Mouse (Mus musculus) megakaryocyte-erythroid progenitor cell, adult 5-6 weeks (primary cell): ENCODE data around the gene Krtap28-10. TPM values are rescaled to one million over a fixed set of nuclear protein-coding genes. Genes with fewer than 3 reads are reported as not detected.

Experiments
- ATAC-seq: replicated peaks from 2 replicates; pipeline ENCODE4 v1.8.0; 2016; ENCODE audit warnings: mild to moderate bottlenecking, inconsistent platforms; ENCODE audit not compliant: severe bottlenecking, poor library complexity, low FRiP score, low TSS enrichment
- total RNA-seq, 2 experiments: library from RNA; stranded (forward) in 1 of 2; stranded (reverse) in 1 of 2; fragments of 200-1000, 215-1000 nt in 1 of 2; fragments of >200 nt in 1 of 2; fragmentation: Nextera tagmentation in 1 of 2; gene quantifications; 2 replicates each; pipeline ENCODE4 v1.2.3; 2014 to 2017

The Krtap28-10 gene
- total RNA-seq (2014; fragmentation: Nextera tagmentation) (not detected in 2 replicates), total RNA-seq (2017) (not detected in 2 replicates)

DNA sequence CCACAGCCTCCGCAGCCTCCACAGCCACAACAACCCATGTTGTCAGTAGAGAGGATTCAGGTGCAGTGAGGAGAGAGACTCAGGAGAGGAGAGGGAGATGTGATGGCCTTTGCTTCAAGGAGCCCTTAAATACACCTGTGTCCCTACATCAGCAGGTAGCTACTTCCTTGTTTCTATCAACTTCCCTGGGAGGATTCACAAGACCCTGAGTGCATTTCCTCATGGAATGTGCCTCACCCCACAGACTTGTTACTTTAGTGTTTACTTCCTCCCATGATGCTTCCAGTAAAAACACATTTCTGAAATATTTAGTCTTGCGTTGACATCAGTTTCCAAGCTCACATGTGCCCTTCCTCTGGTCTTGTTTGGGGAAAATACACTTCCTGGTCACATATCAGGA is at the start of gene Krtap28-10:
Gene Krtap28-10 (minus strand): TSS at position 101 of the 400 bp plus-strand sequence.
- ATAC-seq: no peak

DNA sequence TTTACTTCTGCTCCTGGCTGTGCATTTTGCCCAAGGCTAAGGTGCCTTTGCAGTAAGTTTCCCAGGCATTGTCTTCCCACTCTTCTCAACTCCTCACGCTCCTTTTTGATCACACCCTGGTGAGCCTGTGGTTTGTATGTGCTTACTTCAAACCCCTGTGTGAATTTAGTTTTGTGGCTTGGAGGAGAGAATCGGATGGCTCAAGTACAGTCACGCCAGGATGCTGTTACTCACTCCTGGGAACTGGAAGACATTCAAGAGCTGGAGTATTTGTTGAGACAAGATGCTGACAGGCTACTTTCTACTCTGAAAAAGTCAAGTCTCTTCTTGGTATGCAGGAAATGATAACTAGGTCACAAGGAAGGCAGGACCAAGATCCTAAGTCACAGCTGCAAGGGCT is 49.0 kb upstream of the Krtap28-10 start:
- ATAC-seq: no peak

DNA sequence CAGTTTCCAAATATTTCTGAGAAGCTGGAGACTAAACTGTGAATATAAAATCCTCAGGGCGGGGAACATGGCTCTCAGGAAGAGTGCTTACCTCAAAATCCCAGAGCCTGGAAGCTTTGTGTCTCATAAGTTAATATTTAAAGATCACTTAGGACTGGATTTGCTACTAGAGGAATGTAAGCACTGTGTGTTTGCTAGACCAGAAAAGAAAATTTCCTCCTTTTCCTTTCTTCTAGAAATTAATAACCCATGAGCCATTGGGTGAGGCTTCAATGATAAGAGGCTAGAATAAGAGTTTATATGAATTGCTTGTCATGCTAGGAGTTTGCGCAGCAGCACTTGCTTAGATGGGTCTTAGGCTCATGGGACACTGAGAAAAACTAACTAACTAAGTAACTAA is 42.5 kb upstream of the Krtap28-10 start:
- no peak for ATAC-seq

DNA sequence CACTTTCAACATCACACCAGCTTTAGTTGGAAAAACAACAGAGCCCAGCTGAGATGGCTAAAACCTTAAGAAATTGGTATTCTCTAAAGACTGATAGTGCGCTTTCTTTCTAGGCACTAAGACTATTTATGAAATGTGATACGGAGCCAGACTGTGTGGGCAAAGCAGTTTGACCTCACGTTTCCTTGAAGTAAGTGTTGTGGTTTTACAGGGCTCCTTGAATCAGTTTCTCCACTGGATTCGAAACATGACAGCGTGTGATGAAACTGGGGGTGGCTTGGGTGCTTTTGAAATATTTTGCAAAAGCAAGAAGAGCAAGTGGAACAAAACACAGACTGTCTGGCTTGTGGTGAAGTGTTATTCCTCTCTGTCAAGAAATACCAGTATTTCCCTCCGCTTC is 34.7 kb upstream of the Krtap28-10 start:
- no peak for ATAC-seq

DNA sequence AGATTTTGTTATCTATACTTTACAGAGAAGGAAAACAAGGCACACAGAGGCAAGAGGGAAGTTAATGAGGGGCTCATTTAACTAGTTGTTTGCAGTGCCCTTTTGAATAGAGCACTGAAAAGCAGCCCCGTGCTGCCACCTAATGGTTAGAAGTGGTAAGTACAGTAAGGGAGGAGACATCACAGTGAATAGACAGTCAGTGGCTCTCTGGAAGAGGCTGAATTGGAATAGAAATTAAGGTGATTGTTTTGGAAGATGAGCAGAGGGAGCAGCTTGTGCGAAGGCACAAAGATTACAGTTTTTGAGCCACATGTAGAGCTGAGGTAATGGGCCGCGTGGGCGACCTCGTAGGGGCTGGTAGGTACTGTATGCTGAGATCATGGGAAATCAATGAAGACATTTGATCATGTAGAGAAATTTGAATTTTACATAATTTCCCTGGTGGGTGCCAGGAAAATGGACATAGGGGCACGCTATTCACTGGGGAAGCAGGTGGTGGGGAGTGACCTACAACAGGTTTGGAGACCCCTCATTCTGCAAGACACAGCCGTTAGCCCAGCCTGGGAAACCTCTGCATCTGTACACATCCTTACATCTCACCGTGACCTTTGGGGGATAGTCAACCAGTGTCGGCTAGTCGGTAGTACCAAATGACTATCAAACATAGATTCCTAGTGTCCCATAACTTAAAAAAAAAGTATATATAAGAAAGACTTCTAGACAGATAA is 34.1 kb upstream of the Krtap28-10 start:
- ATAC-seq: peak; percentile 90

DNA sequence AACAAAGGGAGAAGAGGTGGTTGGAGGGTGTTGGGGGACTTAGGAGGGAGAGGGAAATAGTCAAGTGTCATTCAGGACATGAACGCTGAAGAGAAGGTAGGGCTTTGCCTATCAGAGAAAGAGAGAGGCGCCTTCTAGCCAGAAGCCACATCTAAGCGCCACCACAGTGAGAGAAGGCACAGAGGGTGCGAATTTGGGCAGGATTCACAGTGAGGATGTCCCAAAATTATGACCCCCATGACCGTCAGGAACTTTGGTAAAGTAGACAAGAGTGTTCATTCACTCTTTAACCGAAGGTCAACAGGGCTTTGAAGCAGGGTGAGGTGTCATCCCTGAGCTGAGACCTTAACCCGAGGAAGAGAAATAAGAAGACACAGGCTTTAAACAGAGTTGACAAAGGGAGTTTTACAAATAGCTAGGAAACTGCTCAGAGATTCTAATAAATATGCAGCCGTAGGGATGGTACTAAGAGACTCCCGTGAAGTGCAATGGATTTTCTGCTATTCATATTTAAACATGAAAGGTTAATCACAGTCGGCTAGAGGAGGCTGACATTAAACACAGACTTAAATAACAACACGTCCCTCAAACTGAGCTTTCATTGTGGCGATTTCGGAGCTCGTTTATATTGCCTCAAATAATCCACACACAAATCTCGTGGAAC is 33.4 kb upstream of the Krtap28-10 start:
- no peak for ATAC-seq

DNA sequence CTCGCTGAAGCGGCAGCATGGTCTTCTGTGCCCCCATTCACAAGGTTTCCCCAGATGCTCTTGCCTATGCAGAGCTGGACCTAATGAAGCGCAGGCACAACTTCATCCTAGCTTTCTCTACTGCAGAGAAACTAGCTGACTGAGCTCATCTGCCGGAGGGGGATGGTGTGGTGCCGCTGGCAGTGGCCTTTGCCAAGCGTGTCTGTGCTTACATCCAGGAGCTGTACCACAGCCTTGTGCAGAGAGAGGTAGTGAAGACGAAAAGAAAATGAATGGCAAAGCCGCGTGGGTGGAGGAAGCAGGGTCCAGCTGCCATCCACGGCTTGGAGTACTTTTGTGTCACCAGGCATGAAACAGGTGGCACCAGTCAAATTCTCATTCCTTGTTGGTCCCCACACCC is 24.9 kb upstream of the Krtap28-10 start:
- ATAC-seq: no peak

DNA sequence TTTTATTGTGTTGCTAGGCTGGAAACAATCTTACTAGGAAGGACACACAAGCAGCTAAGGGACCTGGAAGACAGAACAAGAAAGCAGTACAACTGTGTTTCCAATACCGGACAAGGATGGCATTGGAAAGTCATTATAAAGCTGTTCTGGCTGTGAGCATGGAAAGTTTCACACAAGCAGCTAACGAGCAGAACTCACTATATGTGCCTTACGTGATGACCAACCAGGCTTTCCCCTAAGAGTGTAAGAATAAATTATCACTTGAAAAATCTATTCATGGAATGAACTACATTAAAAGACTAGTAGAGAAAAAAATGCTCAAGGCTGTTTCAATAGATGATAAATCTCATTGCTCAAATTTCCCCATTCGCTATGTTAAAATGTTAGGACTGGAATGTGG is 24.3 kb upstream of the Krtap28-10 start:
- ATAC-seq: no peak

DNA sequence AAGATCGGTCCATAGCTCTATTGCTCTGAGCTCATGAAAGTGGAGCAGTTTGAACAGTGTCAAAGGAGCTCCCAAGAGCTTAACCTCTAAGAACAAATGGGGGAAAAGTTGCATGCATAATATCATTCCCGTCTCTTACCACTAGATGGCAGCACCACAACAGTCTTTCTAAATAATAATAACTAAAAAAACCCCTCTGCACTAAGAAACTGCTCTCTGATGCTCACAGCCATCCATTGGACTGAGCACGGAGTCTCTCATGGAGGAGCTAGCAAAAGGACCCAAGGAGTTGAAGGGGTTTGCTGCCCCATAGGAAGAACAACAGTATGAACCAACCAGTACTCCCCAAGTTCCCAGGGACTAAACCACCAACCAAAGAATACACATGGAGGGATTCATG is 22.6 kb upstream of the Krtap28-10 start:
- ATAC-seq: no peak

DNA sequence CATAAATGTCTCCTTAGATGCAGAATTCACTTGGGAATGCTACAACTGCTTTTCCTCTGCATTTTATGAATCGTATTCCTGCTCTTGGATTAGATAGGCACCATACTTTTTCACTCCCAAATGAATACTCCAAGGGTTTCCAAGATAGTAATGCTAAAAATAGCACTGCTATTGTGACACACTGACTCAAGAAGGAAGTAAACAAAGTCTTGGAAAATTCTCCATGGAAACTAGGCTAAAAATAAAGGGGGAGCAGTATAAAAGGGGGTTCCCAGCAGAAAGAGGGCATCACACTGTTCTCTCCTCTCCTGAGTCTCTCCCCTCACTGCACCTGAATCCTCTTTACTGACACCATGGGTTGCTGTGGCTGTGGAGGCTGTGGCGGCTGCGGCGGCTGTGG is 18.4 kb upstream of the Krtap28-10 start, which contains the start of gene Krtap28-13:
Gene Krtap28-13 (plus strand): TSS at position 288 of the 400 bp plus-strand sequence.
- no peak for ATAC-seq

DNA sequence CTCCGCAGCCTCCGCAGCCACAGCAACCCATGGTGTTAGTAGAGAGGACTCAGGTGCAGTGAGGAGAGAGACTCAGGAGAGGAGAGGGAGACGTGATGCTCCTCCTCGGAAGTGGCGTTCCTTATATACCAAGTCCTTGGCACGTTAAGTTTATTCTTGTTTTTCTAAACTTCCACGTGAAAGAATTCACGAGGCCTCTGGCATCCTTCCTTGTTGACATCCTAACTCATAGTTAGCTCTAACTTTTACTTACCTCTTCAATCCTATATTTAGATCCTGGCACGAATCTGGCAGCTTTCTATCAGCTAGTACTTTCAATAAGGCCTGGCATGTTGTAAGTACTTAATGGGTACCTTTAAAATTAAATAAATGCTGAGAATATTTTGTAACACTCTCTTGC is 17.0 kb upstream of the Krtap28-10 start, which contains the start of gene A030005K14Rik:
Gene A030005K14Rik (minus strand): TSS at position 101 of the 400 bp plus-strand sequence.
- no peak for ATAC-seq

DNA sequence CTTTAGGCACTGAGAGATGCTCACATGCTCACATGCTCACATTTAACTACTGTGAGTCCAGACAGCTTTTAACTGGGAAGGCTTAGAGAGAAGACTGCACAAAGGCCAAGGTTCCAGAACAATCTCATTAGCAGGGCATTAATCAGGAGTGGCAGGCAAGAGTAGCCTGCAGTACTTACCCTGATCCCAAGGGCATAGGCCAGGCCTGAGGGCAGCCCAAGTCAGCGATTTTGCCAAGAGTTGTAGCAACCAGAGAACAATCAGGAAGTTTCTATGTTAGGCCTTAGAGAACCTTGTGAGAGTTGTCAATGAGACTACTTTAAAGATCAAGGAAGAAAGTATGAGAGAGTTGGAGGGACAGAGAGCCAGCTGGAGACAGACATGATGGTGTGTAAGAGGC is 16.2 kb upstream of the Krtap28-10 start:
- ATAC-seq: no peak

DNA sequence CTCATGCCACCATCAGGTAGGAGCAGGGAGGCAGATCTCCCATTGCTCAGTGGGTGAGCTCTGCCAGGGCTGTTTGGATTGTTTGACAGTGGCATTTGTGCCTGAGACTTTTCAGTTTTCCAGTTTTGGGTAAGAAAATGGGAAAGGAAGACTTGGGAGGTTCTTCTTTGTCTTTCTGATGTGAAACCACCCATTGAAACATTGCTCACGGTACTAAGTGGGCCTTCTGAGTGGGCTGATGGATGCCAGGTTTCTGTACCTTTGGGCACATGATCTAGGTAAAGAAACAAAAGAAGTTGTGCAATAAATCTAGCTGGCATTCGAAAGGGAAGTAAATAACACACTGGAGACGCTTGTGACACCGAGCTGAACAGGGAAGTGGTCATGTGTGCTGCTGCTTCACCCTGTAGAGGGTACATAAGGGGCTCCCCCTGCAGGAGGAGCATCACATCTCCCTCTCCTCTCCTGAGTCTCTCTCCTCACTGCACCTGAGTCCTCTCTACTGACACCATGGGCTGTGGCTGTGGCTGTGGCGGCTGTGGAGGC is 2.7 kb upstream of the Krtap28-10 start, which contains the start of gene Gm47969:
Gene Gm47969 (plus strand): TSS at position 51 of the 546 bp plus-strand sequence.
- ATAC-seq: no peak

DNA sequence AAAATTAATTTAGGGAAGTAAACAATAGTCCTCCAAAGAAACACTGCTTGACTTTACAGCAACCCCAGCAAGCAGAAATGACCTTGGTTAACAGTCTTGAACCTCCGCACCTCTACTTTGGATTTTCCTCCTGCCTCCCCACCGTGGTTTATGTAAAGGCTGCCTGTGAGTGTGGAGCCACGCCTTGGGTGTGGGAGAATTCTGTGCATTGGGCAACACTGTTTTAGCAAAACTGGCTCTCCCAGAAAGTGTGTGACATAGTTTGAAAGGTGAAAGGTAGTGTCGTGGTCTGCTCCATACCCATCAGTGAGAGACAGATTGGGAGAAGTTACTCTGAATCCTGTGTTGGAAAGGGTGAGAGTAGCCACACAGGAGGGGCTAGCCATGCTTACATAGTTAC is 3.2 kb downstream of the Krtap28-10 start:
- ATAC-seq: no peak

DNA sequence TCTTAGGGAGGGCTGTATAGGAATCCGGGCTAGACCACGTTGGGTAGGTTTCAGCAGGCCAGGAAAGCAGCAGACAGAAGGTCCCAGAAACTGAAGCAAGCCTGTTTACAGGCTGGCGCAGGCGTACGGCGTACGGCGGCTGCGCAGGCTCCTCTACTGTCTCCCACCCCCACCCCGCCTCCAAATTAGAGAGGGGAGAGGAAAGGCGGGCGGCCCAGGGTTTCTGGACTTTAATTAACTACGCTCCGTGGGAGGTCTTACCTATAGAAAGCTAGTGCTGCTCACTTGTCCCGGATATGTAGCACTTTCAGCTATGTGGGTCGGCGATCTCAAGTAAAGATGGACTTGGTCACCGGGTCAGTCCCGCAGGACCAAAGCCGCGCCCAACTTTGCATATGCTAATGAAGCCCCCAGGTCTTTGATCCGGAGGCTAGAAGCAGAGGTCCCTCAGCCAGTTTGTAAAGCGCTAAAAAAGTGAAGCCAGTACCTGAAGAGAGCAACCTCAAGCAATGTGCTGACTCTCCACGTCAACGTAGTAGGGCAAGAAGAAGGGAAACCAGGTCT is 4.1 kb downstream of the Krtap28-10 start, which contains the start of gene Slc19a3:
Gene Slc19a3 (minus strand): TSS at position 340 of the 564 bp plus-strand sequence.
- peak; percentile 52; the same call in 1 of the 2 replicates for ATAC-seq

DNA sequence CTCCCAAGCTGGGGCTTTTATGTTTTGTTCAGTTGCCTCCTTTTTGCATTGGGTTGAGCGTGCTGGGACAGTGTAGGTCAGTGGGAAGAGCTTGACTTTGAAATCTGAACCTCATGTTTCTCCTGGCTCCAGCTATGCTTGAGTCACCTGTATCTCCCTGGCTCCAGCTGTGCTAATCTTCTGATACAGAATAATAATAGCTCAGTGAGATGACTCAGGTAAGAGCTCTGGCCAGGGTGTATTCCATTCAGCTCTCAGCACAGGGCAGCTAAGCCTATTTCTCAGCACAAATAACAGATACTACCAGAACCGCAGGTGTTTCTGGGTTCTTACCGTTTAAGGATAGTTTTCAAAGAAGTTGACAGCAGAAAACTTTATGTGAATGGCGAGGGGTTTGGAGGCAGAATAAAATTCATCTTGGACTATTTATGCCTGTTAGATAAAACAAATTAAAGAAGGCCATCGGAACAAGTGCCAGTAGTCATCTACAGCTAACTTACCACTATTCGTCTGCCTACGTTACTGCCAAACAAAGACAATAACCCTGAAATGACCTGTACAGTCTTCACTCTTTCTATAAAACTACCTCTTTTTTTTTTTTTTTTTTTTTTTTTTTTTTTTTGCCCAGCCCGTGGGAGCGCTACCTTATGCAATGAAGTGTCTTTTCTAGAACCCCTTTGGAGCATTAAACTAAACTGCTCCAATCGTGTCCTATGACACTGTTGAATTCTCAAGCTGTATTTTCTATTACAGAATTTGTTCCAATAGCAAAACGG is 5.2 kb downstream of the Krtap28-10 start:
- ATAC-seq: no peak

DNA sequence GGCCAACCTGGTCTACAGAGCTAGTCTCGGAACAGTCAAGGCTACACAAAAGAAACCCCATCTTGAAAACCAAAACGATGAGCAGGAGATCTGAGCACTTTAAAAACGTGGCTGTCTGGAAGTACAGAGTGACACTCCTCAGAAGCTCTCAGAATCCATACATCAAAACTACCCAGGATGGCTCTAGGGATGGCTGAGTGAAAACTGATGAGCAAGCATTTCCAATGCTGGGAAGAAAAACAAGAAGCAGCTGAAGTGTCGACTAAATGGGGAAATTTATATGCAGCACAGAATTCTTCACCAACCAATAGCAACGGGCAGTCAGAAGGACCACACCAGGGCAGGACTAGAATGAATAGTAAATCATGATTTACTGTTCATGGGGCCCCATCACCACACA is 7.8 kb downstream of the Krtap28-10 start:
- no peak for ATAC-seq

DNA sequence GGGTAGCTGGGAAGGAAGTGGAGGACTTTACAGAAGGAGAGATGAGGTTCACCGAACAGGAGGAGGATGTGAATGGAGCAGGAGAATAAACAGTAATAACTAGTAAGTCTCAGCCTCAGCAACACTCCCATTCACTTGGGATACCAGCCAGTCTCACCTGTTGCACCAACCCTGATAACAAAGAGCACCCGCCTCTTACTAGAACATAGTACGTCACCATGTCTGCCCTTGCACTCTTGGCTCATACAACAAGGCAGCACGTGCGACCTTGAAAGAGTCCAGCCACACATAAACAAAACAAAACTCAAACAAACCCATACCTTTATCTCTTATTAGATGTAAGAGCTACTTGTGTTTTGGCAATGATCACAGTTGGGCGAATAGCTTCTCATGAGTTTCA is 9.8 kb downstream of the Krtap28-10 start:
- ATAC-seq: no peak

DNA sequence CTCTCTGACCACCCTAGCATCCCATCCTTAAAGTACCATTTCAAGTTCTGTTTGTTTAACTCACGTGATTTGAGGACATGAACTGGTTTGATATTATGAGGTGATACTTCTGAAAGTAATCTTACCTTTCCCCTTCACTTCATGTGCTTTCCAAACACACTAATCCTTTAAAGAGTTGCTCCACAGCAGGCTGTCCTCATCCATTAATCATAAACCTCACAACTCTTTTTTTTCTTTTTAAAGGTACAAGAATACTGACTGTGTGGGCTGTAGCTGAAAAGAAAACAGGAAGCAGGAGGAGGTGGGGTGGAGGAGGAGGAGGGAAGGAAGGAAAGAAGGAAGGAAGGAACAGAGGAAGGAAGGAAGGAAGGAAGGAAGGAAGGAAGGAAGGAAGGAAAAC is 10.3 kb downstream of the Krtap28-10 start:
- ATAC-seq: no peak
